ENCODE assay signal across 10 mouse cellular contexts in the genomic region with DNA sequence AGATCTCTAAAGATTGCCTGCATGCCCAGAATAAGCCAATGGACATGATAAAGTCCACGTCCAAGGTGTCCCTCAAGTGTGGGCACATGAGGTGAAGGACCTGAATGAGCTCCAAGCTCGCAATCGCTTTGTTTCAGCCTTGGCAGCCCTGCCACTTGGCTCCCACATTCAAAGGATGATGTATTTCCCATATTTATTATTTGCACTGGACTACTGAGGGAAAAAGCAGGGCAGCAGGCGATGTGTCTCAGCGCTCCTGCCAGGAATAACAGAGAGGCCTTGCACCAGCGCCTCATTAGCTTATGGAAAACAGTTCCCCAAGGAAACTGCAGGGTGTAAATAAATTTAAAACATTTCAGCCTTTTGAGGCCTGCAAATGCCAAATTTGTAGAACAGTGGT.
DNase-seq lines count a peak whose midpoint lies in the region; TF ChIP-seq lines count a peak whose summit lies in the region.
"Had no signal": no experiment of that assay in that cellular context is flagged by ENCODE, and none has a peak within 500 bp of the region (broad histone marks: within the 10 kb centered on the region; RNA-seq: fewer than 3 reads in every experiment).

No protein-coding gene starts in this region.

- 41% methylated on average over 6 of the region's 6 CpGs for WGBS in heart, adult 2 months

- no peak for TF ChIP-seq CTCF in heart, adult 2 months (IDR thresholded peaks at IDR 0.05)

- TF ChIP-seq POLR2A in heart, adult 2 months (IDR thresholded peaks at IDR 0.05; ENCODE audit: insufficient read depth, low read depth, low read length), result no peak

- H3K4me1 ChIP-seq in heart, adult 2 months (ENCODE audit: control insufficient read depth, insufficient read depth, low read length), result no peaks in the 10 kb centered on the region; the same call in 1 of the 2 replicates
- H3K4me1 ChIP-seq: midbrain, embryonic 10.5 days had no signal

- H3K4me3 ChIP-seq in heart, adult 2 months, result no peak overlapping the region
- H3K4me3 ChIP-seq: midbrain, embryonic 10.5 days had no signal

- DNase-seq in heart, adult 2 months, result peak; percentile 24 to 57
- DNase-seq in heart, postnatal 25 days (ENCODE audit: low spot score), result no peak
- DNase-seq in ovary, postnatal 36 days (ENCODE audit: low spot score), result peak; percentile 10
- DNase-seq in ovary, postnatal 14 days (ENCODE audit: low spot score), result no peak
- DNase-seq in cerebellum, postnatal 10 days, result peak; percentile 19 to 30
- no peak for DNase-seq in urinary bladder, adult 18-20 months (ENCODE audit: low spot score in 2 of 2)
- no peak for DNase-seq in thymus, postnatal 0 days (ENCODE audit: low spot score)
- DNase-seq: kidney, adult 18-20 months; thymus, adult 2 months had no signal

- H3K36me3 ChIP-seq in heart, adult 2 months (ENCODE audit: control insufficient read depth, insufficient read depth, low read length), result no peaks in the 10 kb centered on the region
- H3K36me3 ChIP-seq: midbrain, embryonic 10.5 days had no signal

- no peak overlapping the region for H3K9ac ChIP-seq in heart, adult 2 months (ENCODE audit: low read depth, low read length)

- H3K79me2 ChIP-seq in heart, adult 2 months (replicated peaks; ENCODE audit: control insufficient read depth, insufficient read depth, low read length), result no peaks in the 10 kb centered on the region

- TF ChIP-seq EP300 in heart, adult 2 months (IDR thresholded peaks at IDR 0.05; ENCODE audit: insufficient read depth, low read depth, low read length), result no peak

- no peaks in the 10 kb centered on the region for H3K27me3 ChIP-seq in heart, adult 2 months (ENCODE audit: control insufficient read depth, insufficient read depth, low read length)

- no peak overlapping the region for H3K27ac ChIP-seq in heart, adult 2 months
- H3K27ac ChIP-seq: midbrain, embryonic 10.5 days had no signal

- intact Hi-C loops in heart, adult 2 months (cut with DNase I), result no loop called here
- intact Hi-C loops in heart, postnatal 25 days (cut with DNase I), result no loop called here

Comparison
In these comparisons a context has a peak if more than half of its experiments do, and no peak if none do; other contexts are left out.
1. DNase-seq: peak in heart, adult 2 months (2 of 2), ovary, postnatal 36 days (single experiment) and cerebellum, postnatal 10 days (2 of 2); none in heart, postnatal 25 days (single experiment), ovary, postnatal 14 days (single experiment), urinary bladder, adult 18-20 months (0 of 2) and thymus, postnatal 0 days (single experiment).